Mouse (Mus musculus): ENCODE results near the gene Otud7a. TPM values are rescaled to one million over a fixed set of nuclear protein-coding genes. Genes with fewer than 3 reads are reported as not detected.

The Otud7a gene
- polyA plus RNA-seq, 1 experiment from 2014 or later: 0.48 TPM

DNA sequence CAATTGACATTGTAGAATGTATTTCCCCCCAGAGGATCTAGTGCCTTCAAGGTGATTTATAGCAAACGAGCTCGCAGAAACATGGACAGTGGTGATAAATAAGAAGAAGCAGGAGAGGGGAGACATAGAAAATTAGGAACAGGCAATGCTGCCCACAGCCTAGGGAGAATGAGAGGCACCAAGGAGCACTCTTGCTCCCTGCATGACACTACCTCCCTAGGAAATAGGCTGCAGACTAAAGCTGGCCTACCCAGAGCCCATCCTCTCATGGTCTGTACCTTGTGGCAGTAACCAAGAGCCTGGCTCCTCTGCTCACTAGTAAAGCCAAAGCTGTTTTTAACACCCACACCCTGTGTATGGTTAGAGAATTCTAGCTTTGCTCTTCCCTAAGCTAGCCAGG lies 138.8 kb downstream of the Otud7a start:
- ATAC-seq (ENCODE audit: insufficient number of reproducible peaks, insufficient read depth, low FRiP score, low read depth): no peak
- H3K36me3 ChIP-seq (ENCODE audit: control insufficient read depth, insufficient read depth, low read length): no peaks in the 10 kb centered on the region
- WGBS: 78% methylated on average over 2 of the region's 2 CpGs
- H3K4me3 ChIP-seq (ENCODE audit: low read depth, low read length): no peak overlapping the region
- no peak overlapping the region for H3K9ac ChIP-seq (replicated peaks; ENCODE audit: low read depth, low read length)
- H3K4me2 ChIP-seq (replicated peaks; ENCODE audit: low read depth, low read length): no peak overlapping the region
- H3K9me3 ChIP-seq (ENCODE audit: control insufficient read depth, low read depth, low read length): no peaks in the 10 kb centered on the region
- H3K4me1 ChIP-seq (ENCODE audit: control insufficient read depth, insufficient read depth, low read length): no peaks in the 10 kb centered on the region
- H3K27ac ChIP-seq (ENCODE audit: low read length): no peak overlapping the region
- no peaks in the 10 kb centered on the region for H3K27me3 ChIP-seq (ENCODE audit: control insufficient read depth, insufficient read depth, low read length)

DNA sequence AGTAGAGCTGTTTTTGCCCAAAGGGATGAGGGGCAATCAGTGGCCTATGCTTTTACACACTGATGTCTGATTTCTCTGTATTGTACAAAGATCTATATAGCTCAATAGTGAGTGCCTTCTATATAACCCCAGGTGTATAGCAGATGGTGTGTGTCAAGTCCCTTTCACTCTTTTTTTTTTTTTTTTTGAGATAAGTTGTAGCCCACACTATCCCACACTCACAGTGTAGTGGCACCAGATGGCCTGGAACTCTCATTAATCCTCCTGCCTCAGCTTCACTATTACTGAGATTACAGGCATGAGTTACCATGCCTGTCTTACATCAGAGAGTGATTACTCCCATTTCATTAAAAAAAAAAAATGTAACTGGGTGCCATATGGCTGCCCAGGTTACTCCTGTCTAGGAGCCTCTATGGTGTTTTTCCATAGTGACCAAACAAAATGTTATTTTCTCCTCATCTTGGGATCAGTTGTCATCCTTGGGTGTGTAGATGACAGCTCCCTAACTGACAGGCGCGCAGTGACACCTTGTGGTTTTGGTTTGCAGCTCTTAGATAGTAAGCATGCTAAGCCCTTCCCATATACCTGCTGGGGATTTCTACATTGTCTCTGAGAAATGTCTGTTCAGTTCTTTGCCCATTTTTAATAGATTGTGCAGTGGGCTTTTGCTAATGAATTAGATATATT lies 141.8 kb downstream of the Otud7a start:
- no peaks in the 10 kb centered on the region for H3K4me1 ChIP-seq (ENCODE audit: control insufficient read depth, insufficient read depth, low read length)
- no peaks in the 10 kb centered on the region for H3K9me3 ChIP-seq (ENCODE audit: control insufficient read depth, low read depth, low read length)
- 57% methylated on average over 2 of the region's 2 CpGs for WGBS
- H3K36me3 ChIP-seq (ENCODE audit: control insufficient read depth, insufficient read depth, low read length): no peaks in the 10 kb centered on the region
- no peak overlapping the region for H3K4me3 ChIP-seq (ENCODE audit: low read depth, low read length)
- no peak overlapping the region for H3K4me2 ChIP-seq (replicated peaks; ENCODE audit: low read depth, low read length)
- H3K27me3 ChIP-seq (ENCODE audit: control insufficient read depth, insufficient read depth, low read length): no peaks in the 10 kb centered on the region
- H3K27ac ChIP-seq (ENCODE audit: low read length): no peak overlapping the region
- no peak for ATAC-seq (ENCODE audit: insufficient number of reproducible peaks, insufficient read depth, low FRiP score, low read depth)
- no peak overlapping the region for H3K9ac ChIP-seq (replicated peaks; ENCODE audit: low read depth, low read length)

DNA sequence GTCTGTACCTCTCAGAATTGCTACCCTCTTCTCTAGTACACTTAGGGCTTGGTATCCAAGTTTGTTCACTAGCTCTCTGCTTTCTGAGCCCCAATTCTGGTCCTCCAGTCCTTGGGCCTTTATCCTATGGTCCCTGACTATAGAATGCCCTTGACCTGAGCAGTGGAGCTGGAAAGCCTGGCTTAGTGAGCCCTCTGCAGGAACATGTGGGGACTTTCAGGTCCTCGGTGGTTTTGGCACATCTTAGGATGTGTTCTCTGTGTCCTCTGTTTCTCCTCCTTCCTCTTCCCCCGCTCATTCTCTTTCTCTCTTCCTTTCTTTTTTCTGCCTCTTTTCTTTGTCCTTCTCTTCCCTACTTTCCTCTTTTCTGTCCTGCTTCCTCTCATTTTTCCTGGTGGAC lies 145.8 kb downstream of the Otud7a start:
- H3K4me3 ChIP-seq (ENCODE audit: low read depth, low read length): no peak overlapping the region
- H3K9ac ChIP-seq (replicated peaks; ENCODE audit: low read depth, low read length): no peak overlapping the region
- H3K4me1 ChIP-seq (ENCODE audit: control insufficient read depth, insufficient read depth, low read length): no peaks in the 10 kb centered on the region
- no peak for ATAC-seq (ENCODE audit: insufficient number of reproducible peaks, insufficient read depth, low FRiP score, low read depth)
- H3K27me3 ChIP-seq (ENCODE audit: control insufficient read depth, insufficient read depth, low read length): no peaks in the 10 kb centered on the region
- WGBS: 53% methylated on average over 2 of the region's 2 CpGs
- no peaks in the 10 kb centered on the region for H3K9me3 ChIP-seq (ENCODE audit: control insufficient read depth, low read depth, low read length)
- H3K4me2 ChIP-seq (replicated peaks; ENCODE audit: low read depth, low read length): no peak overlapping the region
- H3K36me3 ChIP-seq (ENCODE audit: control insufficient read depth, insufficient read depth, low read length): no peaks in the 10 kb centered on the region
- no peak overlapping the region for H3K27ac ChIP-seq (ENCODE audit: low read length)

DNA sequence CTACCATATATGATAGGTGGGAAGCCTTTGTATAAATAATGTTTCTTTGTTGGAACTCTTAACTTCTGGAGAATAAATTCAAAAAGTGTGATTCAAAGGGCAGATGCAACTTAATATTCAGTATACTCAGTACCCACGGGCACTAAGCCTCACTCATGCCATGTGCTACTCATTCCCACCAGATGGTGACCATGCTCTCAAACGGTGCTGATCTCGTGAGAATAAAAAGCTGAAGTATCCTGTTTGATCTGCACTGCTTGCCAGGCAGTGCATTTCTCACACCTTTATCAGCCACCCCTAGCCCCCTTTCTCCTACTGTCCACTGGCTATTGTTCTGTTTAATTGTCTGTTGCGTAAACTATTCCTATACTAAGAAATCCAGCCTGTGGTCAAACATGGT lies 146.8 kb downstream of the Otud7a start:
- WGBS: 74% methylated on average over 4 of the region's 4 CpGs
- H3K9me3 ChIP-seq (ENCODE audit: control insufficient read depth, low read depth, low read length): no peaks in the 10 kb centered on the region

DNA sequence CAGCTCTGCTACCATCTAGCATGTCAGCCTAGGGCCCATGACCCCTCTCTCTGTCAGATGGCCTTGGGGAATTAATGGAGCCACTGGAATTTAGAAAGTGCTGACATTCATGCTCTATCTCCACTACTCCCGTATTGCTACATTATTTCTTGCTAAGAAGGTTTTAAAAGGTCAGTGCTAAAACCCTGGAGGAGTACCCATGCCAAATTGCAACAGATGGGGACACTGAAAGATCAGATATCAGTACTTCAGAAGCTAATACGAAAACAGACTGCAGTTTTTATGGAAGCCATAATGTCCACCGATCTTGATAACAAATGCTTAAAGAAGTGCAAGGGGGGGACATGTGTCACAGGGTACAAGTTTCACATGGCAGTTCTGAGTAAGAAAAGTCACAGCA lies 147.5 kb downstream of the Otud7a start:
- Histone ChIP-seq H3K9me3 (ENCODE audit: control insufficient read depth, low read depth, low read length) (no peaks in the 10 kb centered on the region), H3K27me3 (ENCODE audit: control insufficient read depth, insufficient read depth, low read length) (no peaks in the 10 kb centered on the region), H3K9ac (replicated peaks; ENCODE audit: low read depth, low read length) (no peak overlapping the region), H3K27ac (ENCODE audit: low read length) (no peak overlapping the region), H3K4me1 (ENCODE audit: control insufficient read depth, insufficient read depth, low read length) (no peaks in the 10 kb centered on the region), H3K36me3 (ENCODE audit: control insufficient read depth, insufficient read depth, low read length) (no peaks in the 10 kb centered on the region), H3K4me3 (ENCODE audit: low read depth, low read length) (no peak overlapping the region), H3K4me2 (replicated peaks; ENCODE audit: low read depth, low read length) (no peak overlapping the region)
- 49% methylated on average over 3 of the region's 3 CpGs for WGBS
- ATAC-seq (ENCODE audit: insufficient number of reproducible peaks, insufficient read depth, low FRiP score, low read depth): no peak

More for the DNA sequence above, 146.8 kb downstream of the Otud7a start:
- Histone ChIP-seq H3K4me1 (ENCODE audit: control insufficient read depth, insufficient read depth, low read length) (no peaks in the 10 kb centered on the region), H3K4me2 (replicated peaks; ENCODE audit: low read depth, low read length) (no peak overlapping the region), H3K4me3 (ENCODE audit: low read depth, low read length) (no peak overlapping the region), H3K27me3 (ENCODE audit: control insufficient read depth, insufficient read depth, low read length) (no peaks in the 10 kb centered on the region), H3K36me3 (ENCODE audit: control insufficient read depth, insufficient read depth, low read length) (no peaks in the 10 kb centered on the region), H3K9ac (replicated peaks; ENCODE audit: low read depth, low read length) (no peak overlapping the region), H3K27ac (ENCODE audit: low read length) (no peak overlapping the region)
- ATAC-seq (ENCODE audit: insufficient number of reproducible peaks, insufficient read depth, low FRiP score, low read depth): no peak

DNA sequence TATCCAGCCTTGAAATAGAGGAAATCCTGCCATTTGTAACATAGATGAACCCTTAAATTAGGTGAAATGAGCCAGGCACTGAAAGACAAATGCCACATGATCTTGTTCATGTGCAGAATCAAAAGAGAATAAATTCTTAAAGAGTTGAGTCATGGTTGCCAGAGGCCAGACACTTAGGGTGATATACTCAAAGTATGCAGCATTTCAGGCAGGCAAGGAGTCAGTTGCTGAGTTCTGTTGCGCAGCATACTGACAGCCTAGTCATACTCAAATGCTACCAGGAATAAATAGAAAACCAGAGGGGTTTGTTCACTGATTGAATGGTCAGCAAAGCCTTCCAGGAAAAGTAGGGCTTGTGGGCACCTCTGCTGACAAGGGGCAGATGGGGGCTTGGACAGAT lies 160.3 kb downstream of the Otud7a start:
- Histone ChIP-seq H3K9me3 (ENCODE audit: control insufficient read depth, low read depth, low read length) (no peaks in the 10 kb centered on the region), H3K4me1 (ENCODE audit: control insufficient read depth, insufficient read depth, low read length) (no peaks in the 10 kb centered on the region), H3K27me3 (ENCODE audit: control insufficient read depth, insufficient read depth, low read length) (no peaks in the 10 kb centered on the region), H3K4me3 (ENCODE audit: low read depth, low read length) (no peak overlapping the region), H3K36me3 (ENCODE audit: control insufficient read depth, insufficient read depth, low read length) (no peaks in the 10 kb centered on the region), H3K4me2 (replicated peaks; ENCODE audit: low read depth, low read length) (no peak overlapping the region), H3K9ac (replicated peaks; ENCODE audit: low read depth, low read length) (no peak overlapping the region), H3K27ac (ENCODE audit: low read length) (no peak overlapping the region)
- ATAC-seq (ENCODE audit: insufficient number of reproducible peaks, insufficient read depth, low FRiP score, low read depth): no peak
- WGBS: 84% methylated on average over 1 of the region's 1 CpGs

DNA sequence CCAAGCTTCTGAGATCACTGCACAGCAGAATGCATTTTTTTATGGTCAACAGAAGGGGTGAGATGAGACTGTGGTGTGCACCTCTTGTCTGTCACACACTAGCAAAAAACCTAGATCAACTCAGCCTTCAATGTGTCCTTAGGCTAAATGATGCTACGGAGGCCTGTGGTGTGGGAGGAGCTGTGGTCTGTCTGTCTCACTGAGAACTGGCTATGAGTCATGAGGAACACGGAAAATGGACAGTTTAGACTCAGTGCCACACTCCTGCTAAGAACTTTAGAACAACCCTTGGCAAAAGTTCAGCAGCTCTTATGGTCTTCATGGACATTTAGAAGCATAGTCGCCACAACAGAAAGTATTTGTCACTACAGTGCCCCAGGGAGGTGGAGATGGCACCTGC lies 172.5 kb downstream of the Otud7a start:
- Histone ChIP-seq H3K9me3 (ENCODE audit: control insufficient read depth, low read depth, low read length) (no peaks in the 10 kb centered on the region), H3K4me3 (ENCODE audit: low read depth, low read length) (no peak overlapping the region), H3K27ac (ENCODE audit: low read length) (no peak overlapping the region), H3K27me3 (ENCODE audit: control insufficient read depth, insufficient read depth, low read length) (no peaks in the 10 kb centered on the region), H3K4me2 (replicated peaks; ENCODE audit: low read depth, low read length) (no peak overlapping the region), H3K4me1 (ENCODE audit: control insufficient read depth, insufficient read depth, low read length) (no peaks in the 10 kb centered on the region), H3K36me3 (ENCODE audit: control insufficient read depth, insufficient read depth, low read length) (no peaks in the 10 kb centered on the region), H3K9ac (replicated peaks; ENCODE audit: low read depth, low read length) (no peak overlapping the region)
- ATAC-seq (ENCODE audit: insufficient number of reproducible peaks, insufficient read depth, low FRiP score, low read depth): no peak
- 80% methylated on average over 3 of the region's 3 CpGs for WGBS

DNA sequence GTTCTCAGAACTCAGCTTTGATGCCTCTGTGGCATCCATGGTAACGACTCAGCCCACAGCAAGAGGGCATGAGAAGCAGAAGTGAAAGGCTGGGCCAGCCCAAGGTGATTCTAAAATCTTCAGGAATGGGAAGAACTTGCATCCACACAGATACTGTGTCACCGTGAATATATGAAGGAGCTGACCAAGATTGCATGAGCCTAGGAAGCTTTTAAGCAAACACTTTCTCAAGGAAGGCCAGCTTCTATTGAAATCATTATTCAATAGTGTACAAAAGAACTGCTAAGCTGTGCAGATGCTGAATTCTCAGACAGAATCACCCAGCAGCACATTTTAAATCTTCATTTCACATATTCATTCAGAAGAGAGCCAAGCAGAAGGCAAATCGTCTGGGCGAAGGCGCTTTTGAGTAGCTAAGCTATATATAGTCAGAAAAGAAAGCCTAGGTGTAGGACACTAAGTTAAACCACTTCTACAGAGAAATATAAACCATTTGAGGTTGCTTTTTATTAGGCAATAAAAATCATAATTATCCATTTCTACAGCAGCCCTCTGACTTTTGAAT lies 176.3 kb downstream of the Otud7a start:
- Histone ChIP-seq H3K4me2 (replicated peaks; ENCODE audit: low read depth, low read length) (no peak overlapping the region), H3K9ac (replicated peaks; ENCODE audit: low read depth, low read length) (no peak overlapping the region), H3K4me3 (ENCODE audit: low read depth, low read length) (no peak overlapping the region), H3K27ac (ENCODE audit: low read length) (no peak overlapping the region), H3K9me3 (ENCODE audit: control insufficient read depth, low read depth, low read length) (no peaks in the 10 kb centered on the region), H3K4me1 (ENCODE audit: control insufficient read depth, insufficient read depth, low read length) (no peaks in the 10 kb centered on the region), H3K27me3 (ENCODE audit: control insufficient read depth, insufficient read depth, low read length) (no peaks in the 10 kb centered on the region), H3K36me3 (ENCODE audit: control insufficient read depth, insufficient read depth, low read length) (no peaks in the 10 kb centered on the region)
- no peak for ATAC-seq (ENCODE audit: insufficient number of reproducible peaks, insufficient read depth, low FRiP score, low read depth)
- WGBS: 83% methylated on average over 5 of the region's 5 CpGs

DNA sequence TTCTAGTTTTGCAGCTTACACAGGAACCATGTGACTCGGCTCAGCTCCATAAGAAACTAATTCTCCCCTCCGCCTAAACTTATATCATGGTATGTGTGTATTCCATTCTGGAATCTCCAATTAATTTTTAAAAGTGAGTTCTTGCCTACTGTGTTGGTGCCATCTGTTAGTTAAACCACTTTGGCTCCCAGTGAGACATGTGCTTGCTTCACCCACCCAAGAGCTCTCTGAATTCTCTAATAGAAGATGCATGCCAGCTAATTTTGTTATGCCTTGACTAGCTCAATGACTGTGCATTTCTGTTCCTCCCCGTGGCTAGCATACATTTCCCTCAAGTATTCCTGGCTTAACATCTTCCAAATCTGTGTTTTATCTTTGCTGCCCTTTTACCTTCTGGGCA lies 193.1 kb downstream of the Otud7a start:
- Histone ChIP-seq H3K9ac (replicated peaks; ENCODE audit: low read depth, low read length) (no peak overlapping the region), H3K4me2 (replicated peaks; ENCODE audit: low read depth, low read length) (no peak overlapping the region), H3K9me3 (ENCODE audit: control insufficient read depth, low read depth, low read length) (no peaks in the 10 kb centered on the region), H3K27ac (ENCODE audit: low read length) (no peak overlapping the region), H3K36me3 (ENCODE audit: control insufficient read depth, insufficient read depth, low read length) (no peaks in the 10 kb centered on the region), H3K27me3 (ENCODE audit: control insufficient read depth, insufficient read depth, low read length) (no peaks in the 10 kb centered on the region), H3K4me3 (ENCODE audit: low read depth, low read length) (no peak overlapping the region), H3K4me1 (ENCODE audit: control insufficient read depth, insufficient read depth, low read length) (no peaks in the 10 kb centered on the region)
- ATAC-seq (ENCODE audit: insufficient number of reproducible peaks, insufficient read depth, low FRiP score, low read depth): no peak
- WGBS: 81% methylated on average over 3 of the region's 3 CpGs
